Mouse (Mus musculus) cerebellum, adult 9-11 months (tissue): ENCODE data around the gene Nacad.
"Not testable (repeated sequence)": the region's sequence is repeated elsewhere in the genome, so short reads cannot be mapped to it uniquely, and the experiment has no call there.

Experiments
- DNase-seq: peaks from one replicate; pipeline ENCODE4 v3.0.0; 2022

The Nacad gene

GRCm38 (mm10) chr11:6605491-6606399, at the start of gene Nacad:
Nacad (minus strand) TSS chr11:6606053.
- DNase-seq, result peak; percentile 91

GRCm38 (mm10) chr11:6654903-6655302, 49.0 kb upstream of the Nacad start:
- DNase-seq, result peak; percentile 81

- DNase-seq, result not testable (repeated sequence)
These were observed 47.1 kb upstream of the Nacad start for GRCm38 (mm10) chr11:6652978-6653377.

GRCm38 (mm10) chr11:6650519-6650918, 44.7 kb upstream of the Nacad start:
- no peak for DNase-seq

- no peak for DNase-seq
These were observed 42.2 kb upstream of the Nacad start for GRCm38 (mm10) chr11:6647831-6648724.

GRCm38 (mm10) chr11:6644566-6644965, 38.7 kb upstream of the Nacad start:
- DNase-seq, result no peak

GRCm38 (mm10) chr11:6639072-6639471, 33.2 kb upstream of the Nacad start:
- DNase-seq, result no peak

GRCm38 (mm10) chr11:6638537-6638936, 32.7 kb upstream of the Nacad start, which contains the start of gene Wap:
Wap (minus strand) TSS chr11:6638637.
- DNase-seq, result no peak

GRCm38 (mm10) chr11:6636150-6636549, 30.3 kb upstream of the Nacad start:
- no peak for DNase-seq

GRCm38 (mm10) chr11:6629655-6630054, 23.8 kb upstream of the Nacad start:
- no peak for DNase-seq

- peak; percentile 51 for DNase-seq
These were observed 22.7 kb upstream of the Nacad start for GRCm38 (mm10) chr11:6628568-6628967.

- no peak for DNase-seq
These were observed 21.9 kb upstream of the Nacad start for GRCm38 (mm10) chr11:6627731-6628130.

- DNase-seq, result no peak
These were observed 20.5 kb upstream of the Nacad start for GRCm38 (mm10) chr11:6626388-6626772.

GRCm38 (mm10) chr11:6625478-6626387, 19.9 kb upstream of the Nacad start, which contains the start of gene Tbrg4:
Tbrg4 (minus strand) TSS chr11:6626067.
- peak; percentile 94 for DNase-seq

GRCm38 (mm10) chr11:6624619-6625382, 18.9 kb upstream of the Nacad start:
- no peak for DNase-seq

GRCm38 (mm10) chr11:6623704-6624103, 17.9 kb upstream of the Nacad start:
- no peak for DNase-seq

GRCm38 (mm10) chr11:6615250-6616205, 9.7 kb upstream of the Nacad start:
- no peak for DNase-seq

- peak; percentile 80 for DNase-seq
These were observed 802 bp downstream of the Nacad start for GRCm38 (mm10) chr11:6605021-6605481.

- no peak for DNase-seq
These were observed 1.3 kb downstream of the Nacad start for GRCm38 (mm10) chr11:6604604-6604936.

- DNase-seq, result peak; percentile 85
These were observed 1.8 kb downstream of the Nacad start for GRCm38 (mm10) chr11:6603887-6604603.
